Mouse (Mus musculus): ENCODE measurements around the gene Olfr790.

DNA sequence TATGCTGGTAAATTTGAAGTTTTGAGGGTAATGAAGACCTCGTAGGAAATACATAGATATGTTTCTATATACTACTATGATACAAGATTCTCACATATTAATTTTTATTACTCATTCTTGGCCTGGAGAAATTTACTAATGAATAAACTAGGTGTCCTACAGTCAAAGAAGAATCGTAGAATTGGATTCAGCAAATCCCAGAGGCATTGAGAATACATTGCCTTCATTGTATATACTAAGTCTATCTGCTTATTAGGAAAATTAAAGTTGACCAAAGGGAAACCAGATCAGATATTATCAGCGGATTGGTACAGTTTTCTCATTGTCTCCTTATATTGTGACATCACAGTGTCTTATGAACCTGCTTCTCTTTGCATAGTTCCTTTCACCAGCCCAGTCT is 36.7 kb upstream of the Olfr790 start, which contains the start of gene Olfr787:
- TF ChIP-seq POLR2A (IDR thresholded peaks at IDR 0.05; ENCODE audit: insufficient read depth, low read depth, low read length) = no peak
- TF ChIP-seq CTCF (IDR thresholded peaks at IDR 0.05; ENCODE audit: insufficient read depth, low read depth, low read length) = no peak
